Mouse (Mus musculus): ENCODE results near the gene Gfpt2. TPM values are rescaled to one million over a fixed set of nuclear protein-coding genes. Genes with fewer than 3 reads are reported as not detected.
"Not testable (repeated sequence)": the region's sequence is repeated elsewhere in the genome, so short reads cannot be mapped to it uniquely, and the experiment has no call there.

The Gfpt2 gene
- 1 to 10 TPM; 4.2 to 5.6 TPM for total RNA-seq (2021)

DNA sequence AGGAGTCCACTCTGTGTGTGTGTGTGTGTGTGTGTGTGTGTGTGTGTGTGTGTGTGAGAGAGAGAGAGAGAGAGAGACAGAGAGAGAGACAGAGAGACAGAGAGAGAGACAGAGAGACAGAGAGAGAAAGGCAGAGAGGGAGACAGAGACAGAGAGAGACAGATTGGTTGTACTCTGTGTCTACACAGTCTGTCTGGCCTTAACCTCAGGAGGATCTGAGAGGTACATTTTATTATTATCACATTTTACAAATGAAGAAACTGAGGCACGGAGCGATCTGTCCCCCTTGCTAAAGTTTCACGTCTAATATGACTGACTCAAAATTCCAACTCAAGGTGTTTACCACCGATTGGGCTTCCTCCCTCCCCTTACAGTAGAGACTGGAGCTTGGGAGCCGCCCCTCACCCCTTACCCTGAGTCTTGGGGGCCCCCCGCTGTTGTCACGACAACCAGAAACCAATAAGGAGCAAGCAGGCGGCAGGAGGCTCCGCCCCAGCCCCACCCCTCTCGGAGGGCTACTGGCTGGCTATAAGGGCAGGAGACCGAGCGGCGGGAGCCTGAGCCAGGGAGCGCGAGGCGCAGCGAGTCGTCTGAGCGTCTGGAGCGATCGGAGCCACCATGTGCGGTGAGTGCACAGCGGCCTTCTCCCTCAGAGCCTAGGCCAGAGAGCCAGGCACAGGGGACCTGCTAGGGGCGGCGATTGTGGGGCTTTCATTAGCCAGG is at the start of gene Gfpt2:
Gene Gfpt2 (plus strand): TSS at position 560 of the 723 bp plus-strand sequence.
- peak; percentile 41 to 57 for DNase-seq (ENCODE audit: extremely low spot score in 1 of 2, low spot score in 1 of 2)

DNA sequence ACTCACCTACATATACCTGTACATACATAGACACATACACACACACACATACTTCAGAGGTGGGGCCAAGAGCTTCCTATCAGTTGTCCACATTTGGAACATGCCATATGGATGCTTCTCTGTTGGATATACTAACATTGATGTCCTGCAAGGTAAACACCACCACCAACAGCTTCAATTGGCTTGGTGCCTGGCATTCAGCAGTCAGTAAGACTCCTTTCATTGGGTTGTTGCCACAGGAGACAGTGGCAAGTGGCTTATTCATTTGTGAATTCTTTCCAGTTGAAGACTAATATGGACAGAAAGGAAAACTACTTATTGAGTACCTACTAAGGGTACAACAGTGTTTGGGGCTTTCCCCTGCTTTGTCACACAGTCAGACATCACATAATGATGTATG is 49.0 kb upstream of the Gfpt2 start:
- no peak for DNase-seq (ENCODE audit: extremely low spot score in 1 of 2, low spot score in 1 of 2)

DNA sequence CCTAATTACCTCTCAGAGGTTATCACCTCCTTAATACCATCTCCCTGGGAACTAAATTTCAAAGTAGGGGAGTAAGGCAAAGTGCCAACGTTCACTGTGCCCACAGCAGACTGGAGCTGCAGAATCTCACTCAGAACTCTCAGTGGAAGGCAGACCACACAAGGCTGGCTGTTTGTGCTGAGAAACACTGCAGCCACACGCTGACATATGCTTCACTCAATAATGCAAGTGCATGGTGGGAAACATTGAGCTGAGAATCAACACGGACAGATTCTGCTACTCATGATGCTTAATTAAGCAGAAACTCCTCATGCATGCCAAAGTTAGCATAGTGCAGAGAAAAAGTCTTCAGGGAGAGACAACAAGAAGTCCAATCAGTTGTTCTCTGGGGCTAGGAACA is 48.1 kb upstream of the Gfpt2 start:
- DNase-seq (ENCODE audit: extremely low spot score in 1 of 2, low spot score in 1 of 2) = no peak

GRCm38 (mm10) chr11:49746756-49747155 is 47.2 kb upstream of the Gfpt2 start:
- DNase-seq (ENCODE audit: extremely low spot score in 1 of 2, low spot score in 1 of 2) = no peak

DNA sequence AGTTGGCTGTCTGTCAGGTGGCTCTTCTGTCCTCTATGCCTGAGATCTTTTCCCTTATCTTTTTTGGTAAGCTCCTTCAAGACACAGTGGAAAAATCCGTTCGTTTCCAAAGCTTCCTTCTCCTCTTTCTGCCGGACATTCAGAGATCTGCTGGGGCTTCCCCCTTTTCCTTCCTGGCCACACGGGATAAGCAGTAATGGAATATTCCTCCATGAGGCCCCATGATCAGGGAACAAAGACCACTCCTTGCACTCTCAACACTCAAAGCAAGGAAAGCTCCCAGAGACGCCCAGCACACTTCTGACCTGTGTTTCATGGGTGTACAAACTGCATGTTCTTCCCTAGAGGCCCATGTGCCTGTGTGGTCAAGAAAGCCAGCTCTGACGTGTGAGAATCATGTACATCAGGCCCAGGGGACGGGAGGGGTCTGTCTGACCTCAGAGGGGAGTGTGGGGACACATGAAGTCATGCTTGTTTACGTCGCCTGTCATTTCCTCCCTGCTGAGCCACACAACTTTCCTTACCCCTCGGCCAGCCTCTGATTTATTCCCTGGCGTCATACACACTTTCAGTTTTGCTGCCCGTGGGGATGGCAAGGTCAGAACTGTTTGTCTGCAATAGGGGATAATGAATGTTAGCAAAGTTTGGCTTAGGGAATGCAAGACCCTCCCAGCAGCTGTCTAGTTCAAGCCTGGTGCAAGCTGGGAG is 38.9 kb upstream of the Gfpt2 start:
- DNase-seq (ENCODE audit: extremely low spot score in 1 of 2, low spot score in 1 of 2) = no peak

DNA sequence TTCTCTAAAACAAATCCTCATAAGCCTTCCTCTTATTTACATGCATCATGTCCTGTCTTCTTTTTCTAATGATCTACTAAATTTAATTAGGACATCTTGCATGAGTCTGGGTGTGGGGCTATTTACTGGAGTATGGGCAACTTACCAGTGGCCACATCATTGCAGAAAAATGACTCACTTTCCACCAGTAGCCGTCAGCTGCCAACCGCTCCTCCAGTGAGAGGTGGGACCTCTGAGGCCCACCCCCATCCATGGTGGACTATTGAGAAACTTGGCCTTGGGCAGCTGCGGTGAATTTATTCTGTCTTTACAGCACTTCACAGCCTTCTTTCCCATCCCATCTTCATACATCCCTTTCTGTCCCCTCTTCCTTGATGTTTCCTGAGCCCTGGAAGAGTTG is 35.9 kb upstream of the Gfpt2 start:
- DNase-seq (ENCODE audit: extremely low spot score in 1 of 2, low spot score in 1 of 2) = no peak

- no peak for DNase-seq (ENCODE audit: extremely low spot score in 1 of 2, low spot score in 1 of 2)
Observed at GRCm38 (mm10) chr11:49761130-49761529, 32.8 kb upstream of the Gfpt2 start.

DNA sequence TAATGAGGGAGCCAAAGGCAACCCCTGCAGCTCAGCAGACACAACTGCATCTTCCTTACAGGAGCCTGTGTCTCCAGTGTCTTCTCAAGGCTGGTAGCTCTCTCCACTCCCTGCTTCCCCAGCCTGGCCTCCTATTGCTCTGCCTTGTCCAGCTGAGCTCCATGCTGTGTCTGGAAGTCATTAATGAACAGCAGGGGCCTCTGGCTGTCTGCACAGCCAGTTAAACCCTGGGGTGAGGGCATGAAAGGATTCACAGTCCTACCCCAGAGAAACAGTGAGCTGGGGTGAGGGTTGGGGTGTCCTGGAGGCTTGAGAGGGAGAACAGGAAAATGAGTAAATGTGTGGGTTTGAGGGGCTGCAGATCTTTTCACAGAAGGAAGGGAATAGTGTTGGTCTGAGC is 30.4 kb upstream of the Gfpt2 start:
- no peak for DNase-seq (ENCODE audit: extremely low spot score in 1 of 2, low spot score in 1 of 2)

DNA sequence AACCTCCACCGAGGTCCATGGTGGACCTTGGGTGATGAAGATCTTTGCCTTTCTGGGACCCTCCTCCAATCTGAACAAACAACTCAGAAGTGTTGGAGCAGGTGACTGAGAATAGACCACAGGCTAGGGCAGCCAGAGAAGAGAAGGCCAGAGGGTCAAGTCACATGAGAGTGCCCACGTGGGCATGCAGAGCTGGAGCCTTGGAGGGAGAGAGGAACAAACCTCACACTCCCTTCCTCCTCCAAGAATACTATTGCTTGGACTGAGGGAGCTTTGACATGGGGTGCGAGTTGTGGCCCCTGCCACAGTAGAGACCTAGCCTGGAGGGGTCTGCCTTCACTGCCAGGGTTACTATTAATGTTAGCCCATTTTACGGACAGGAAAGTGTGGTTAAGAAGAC is 30.0 kb upstream of the Gfpt2 start:
- DNase-seq (ENCODE audit: extremely low spot score in 1 of 2, low spot score in 1 of 2) = no peak

DNA sequence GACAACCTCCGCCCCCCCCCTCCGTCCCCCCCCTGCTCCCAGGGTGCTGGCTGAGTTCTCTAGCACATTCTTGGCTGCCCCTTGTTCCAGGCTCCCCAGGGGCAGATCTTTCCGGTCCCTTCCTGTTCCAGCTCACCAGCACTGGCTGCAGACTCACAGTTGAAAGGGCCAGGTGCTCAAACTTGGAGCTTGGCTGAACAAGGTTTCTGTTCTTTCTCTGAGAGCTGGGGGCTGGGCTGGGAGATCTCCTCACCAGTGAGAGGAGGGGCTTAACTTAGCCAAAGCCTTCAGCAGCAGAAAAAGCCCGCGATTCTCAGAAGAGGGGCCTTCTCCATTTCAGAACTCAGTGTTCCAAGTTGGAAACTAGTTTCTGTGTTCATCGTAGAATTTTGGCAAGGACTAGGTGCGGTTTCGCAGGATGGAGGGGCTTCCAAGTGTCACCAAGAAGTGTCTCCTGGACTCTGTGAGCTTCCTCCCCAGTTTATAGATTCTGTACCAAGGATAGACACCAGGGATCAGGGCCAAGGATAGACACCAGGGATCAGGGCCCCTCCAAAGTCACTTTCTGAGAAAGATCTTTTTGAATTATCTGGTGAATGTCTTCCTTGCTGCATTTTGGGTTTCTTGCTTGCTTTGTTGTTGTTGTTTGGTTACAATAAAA is 29.2 kb upstream of the Gfpt2 start:
- no peak for DNase-seq (ENCODE audit: extremely low spot score in 1 of 2, low spot score in 1 of 2)

GRCm38 (mm10) chr11:49765377-49766136 is 28.4 kb upstream of the Gfpt2 start:
- DNase-seq (ENCODE audit: extremely low spot score in 1 of 2, low spot score in 1 of 2) = no peak

- no peak for DNase-seq (ENCODE audit: extremely low spot score in 1 of 2, low spot score in 1 of 2)
Observed at GRCm38 (mm10) chr11:49766137-49766411, 27.9 kb upstream of the Gfpt2 start.

DNA sequence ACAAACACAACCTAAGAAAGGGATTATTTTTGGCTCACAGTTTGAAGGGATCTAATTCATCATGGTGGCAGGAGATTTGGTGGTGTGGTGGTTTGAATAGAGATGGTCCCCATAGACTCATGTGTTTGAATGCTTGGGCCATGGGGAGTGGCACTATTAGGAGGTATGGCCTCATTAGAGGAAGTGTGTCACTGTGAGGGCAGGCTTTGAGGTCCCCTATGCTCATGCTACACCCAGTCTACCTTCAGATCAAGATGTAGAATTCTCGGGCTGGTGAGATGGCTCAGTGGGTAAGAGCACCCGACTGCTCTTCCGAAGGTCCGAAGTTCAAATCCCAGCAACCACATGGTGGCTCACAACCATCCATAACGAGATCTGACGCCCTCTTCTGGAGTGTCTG is 26.5 kb upstream of the Gfpt2 start:
- DNase-seq (ENCODE audit: extremely low spot score in 1 of 2, low spot score in 1 of 2) = not testable (repeated sequence)

GRCm38 (mm10) chr11:49768781-49769180 is 25.2 kb upstream of the Gfpt2 start:
- DNase-seq (ENCODE audit: extremely low spot score in 1 of 2, low spot score in 1 of 2) = no peak

DNA sequence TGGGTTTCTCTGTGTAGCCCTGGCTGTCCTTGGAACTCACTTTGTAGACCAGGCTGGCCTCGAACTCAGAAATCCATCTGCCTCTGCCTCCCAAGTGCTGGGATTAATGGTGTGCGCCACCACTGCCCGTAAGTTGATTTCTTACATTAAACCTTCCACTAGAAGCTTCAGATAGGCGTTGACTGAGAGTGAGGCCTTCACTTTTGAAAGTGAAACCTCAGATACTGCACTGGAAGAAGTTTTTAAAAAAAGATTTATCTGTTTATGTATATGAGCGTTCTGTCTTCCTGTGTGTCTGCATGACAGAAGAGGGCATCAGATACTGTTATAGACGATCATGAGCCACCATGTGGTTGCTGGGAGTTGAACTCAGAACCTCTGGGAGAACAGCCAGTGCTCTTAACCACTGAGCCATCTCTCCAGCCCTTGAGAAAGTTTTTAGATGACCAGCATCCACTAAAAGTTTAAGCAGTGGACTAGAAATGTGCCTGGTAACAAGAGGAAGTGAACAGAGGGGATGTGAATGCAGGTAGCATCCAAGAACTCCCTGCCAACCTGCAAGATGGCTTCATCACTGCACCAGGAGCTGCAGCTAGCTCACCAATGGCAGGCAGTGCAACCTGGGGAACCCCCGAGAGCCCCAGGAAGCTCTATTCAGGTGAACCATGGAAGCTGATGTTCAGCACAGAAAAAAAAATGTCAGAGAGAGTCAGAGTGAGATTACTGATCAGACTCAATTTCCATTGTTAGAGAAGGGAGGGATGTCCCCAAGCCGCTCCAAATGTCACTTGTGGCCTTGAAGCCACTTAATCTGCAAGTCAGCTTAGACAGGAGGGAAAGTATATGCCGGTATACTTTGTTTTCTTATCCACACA is 23.1 kb upstream of the Gfpt2 start:
- DNase-seq (ENCODE audit: extremely low spot score in 1 of 2, low spot score in 1 of 2) = no peak

DNA sequence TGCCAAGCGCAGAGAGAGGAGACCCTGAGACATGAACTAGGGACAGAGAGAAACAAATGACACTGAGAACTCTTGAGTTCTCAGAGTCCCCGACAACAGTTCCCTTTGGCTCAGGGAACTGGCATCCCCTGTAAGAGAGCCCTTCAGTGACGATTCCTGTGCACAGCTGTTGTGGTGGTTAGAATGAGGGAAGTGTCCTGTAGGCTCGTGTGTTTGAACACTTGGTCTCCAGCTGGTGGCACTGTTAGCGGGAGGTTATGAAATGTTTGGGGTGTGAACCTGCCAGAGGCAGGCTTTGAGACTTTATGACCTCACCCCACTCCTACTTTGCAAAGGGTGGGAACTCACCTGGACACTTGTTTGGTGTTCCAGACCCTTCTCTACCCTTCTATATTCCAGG is 21.7 kb upstream of the Gfpt2 start:
- DNase-seq (ENCODE audit: extremely low spot score in 1 of 2, low spot score in 1 of 2) = no peak

GRCm38 (mm10) chr11:49774894-49775293 is 19.1 kb upstream of the Gfpt2 start:
- DNase-seq (ENCODE audit: extremely low spot score in 1 of 2, low spot score in 1 of 2) = no peak

- DNase-seq (ENCODE audit: extremely low spot score in 1 of 2, low spot score in 1 of 2) = no peak
Observed at GRCm38 (mm10) chr11:49778844-49779243, 15.1 kb upstream of the Gfpt2 start.

DNA sequence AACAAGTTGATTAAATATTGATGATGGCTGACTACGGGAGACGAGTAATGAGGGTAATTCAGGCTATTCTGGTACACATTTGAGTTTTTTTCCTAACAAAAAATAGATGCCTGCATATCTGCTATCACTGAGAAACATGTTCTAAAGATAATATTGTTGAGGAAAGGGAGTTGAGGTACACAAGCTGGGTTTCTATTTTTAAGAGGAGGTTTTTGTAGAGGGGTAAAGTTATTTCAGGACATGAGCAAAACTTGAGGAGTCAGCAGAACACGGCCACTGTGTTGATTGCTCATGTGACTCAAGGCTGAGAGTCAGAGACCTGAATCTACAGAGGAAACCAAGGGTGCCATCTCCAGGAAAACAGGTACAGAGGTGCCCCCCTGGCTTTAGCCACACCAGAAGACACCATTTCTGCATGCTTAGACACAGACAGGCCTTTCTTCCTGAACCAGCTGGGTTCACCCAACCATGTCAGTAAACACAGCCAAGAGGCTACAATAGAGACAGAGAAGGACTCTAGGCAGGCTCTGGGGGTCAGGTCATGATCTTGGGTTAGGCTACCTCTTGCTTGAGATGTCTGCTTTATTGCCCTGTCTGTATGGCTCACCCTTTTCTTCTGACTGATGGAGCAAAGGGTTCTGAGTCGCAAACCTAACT is 13.7 kb upstream of the Gfpt2 start:
- no peak for DNase-seq (ENCODE audit: extremely low spot score in 1 of 2, low spot score in 1 of 2)

Measured in layer of hippocampus, postnatal 25 days (tissue).